Mouse (Mus musculus) heart, postnatal 0 days (tissue): ENCODE data around the gene Sdcbp2. TPM values are rescaled to one million over a fixed set of nuclear protein-coding genes. Genes with fewer than 3 reads are reported as not detected.
A peak's percentile ranks its signal among the peaks of the same experiment; 100 is the strongest.

Experiments
- ATAC-seq: fragments of 200-750 bp; cut with Nextera tagmentation; 2 replicates; pipeline ENCODE4 v1.8.0; 2017; ENCODE audit warnings: low read depth, moderate number of reproducible peaks, moderate library complexity; ENCODE audit not compliant: insufficient read depth
- DNase-seq: peaks from one replicate; pipeline ENCODE4 v3.0.0-alpha.2; 2016; ENCODE audit warnings: low spot score
- H3K27ac ChIP-seq: fragments of 300-500 bp; sonication (generic); 2 replicates; pipeline ENCODE4 v1.5.1; 2014; ENCODE audit warnings: low read depth, mild to moderate bottlenecking
- H3K27me3 ChIP-seq: fragments of 300-500 bp; sonication (generic); 2 replicates; pipeline ENCODE4 v1.6.1; 2014; ENCODE audit warnings: low read length, mixed read lengths; ENCODE audit not compliant: control insufficient read depth, insufficient read depth
- H3K36me3 ChIP-seq: fragments of 300-500 bp; sonication (generic); replicated peaks from 2 replicates; pipeline ENCODE4 v1.6.1; 2014; ENCODE audit warnings: low read length, mixed read lengths; ENCODE audit not compliant: control insufficient read depth, insufficient read depth
- H3K4me1 ChIP-seq: fragments of 300-500 bp; sonication (generic); 2 replicates; pipeline ENCODE4 v1.6.1; 2014; ENCODE audit warnings: antibody characterized with exemption; ENCODE audit not compliant: control insufficient read depth, insufficient read depth
- H3K4me2 ChIP-seq: fragments of 300-500 bp; sonication (generic); 2 replicates; pipeline ENCODE4 v1.6.1; 2014; ENCODE audit warnings: low read depth, mild to moderate bottlenecking, low read length, moderate library complexity
- H3K4me3 ChIP-seq: fragments of 300-500 bp; sonication (generic); 2 replicates; pipeline ENCODE4 v1.5.1; 2014; ENCODE audit warnings: low read depth, low read length
- H3K9ac ChIP-seq: fragments of 300-500 bp; sonication (generic); replicated peaks from 2 replicates; pipeline ENCODE4 v1.6.1; 2014; ENCODE audit warnings: low read depth, low read length, mixed read lengths
- H3K9me3 ChIP-seq: fragments of 300-500 bp; sonication (generic); replicated peaks from 2 replicates; pipeline ENCODE4 v1.6.1; 2016; ENCODE audit warnings: low read length; ENCODE audit not compliant: control insufficient read depth
- CTCF ChIP-seq: IDR thresholded peaks from 2 replicates; pipeline ENCODE4 v1.5.1; 2016; ENCODE audit warnings: antibody characterized with exemption, control low read depth, low read depth
- EP300 ChIP-seq: IDR thresholded peaks from 2 replicates; pipeline ENCODE4 v1.6.1; 2016; ENCODE audit warnings: antibody characterized with exemption, low read depth
- WGBS: fragments of 180-500 bp; shearing (Covaris S2); extraction: QIAGEN DNeasy Blood & Tissue Kit; methylation state at CpG from one replicate; pipeline ENCODE4 v1.1.7; 2014; 5-methylcytosine and 5-hydroxymethylcytosine counted together
- polyA plus RNA-seq: library from polyadenylated mRNA; unstranded; fragments of >200 nt; fragmentation: Nextera tagmentation; extraction: Ambion mirVana; gene quantifications from 2 replicates; pipeline ENCODE4 v1.2.1, GENCODE M21; 2015
- total RNA-seq: library from RNA; depleted of rRNA; stranded (reverse); fragments of >200 nt; gene quantifications from 2 replicates; pipeline ENCODE4 v1.2.3, GENCODE M21; 2014; ENCODE audit warnings: low replicate concordance

The Sdcbp2 gene
- total and polyA plus RNA-seq, 2 experiments from 2014 or later = 1.8 to 8.0 TPM

DNA sequence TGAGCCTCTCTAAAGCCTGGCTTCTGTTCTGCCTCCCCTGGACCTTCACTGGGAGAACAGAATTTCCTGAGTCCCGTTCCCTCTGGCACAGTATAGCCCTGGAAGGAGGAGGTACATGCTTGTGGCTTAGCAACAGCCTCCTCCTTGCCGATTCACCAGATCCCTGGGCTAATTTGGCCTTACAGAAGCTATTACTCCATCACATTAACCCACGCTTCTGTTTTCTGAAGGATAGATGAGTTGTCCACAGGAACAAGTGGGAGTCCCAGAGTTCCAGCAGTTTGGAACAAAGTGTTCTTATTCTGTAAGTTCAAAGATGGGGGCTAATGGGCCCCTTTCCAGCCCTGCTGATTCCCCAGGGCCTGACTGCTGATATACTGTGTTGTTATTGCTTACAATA lies 1.2 kb downstream of the Sdcbp2 start:
- TF ChIP-seq EP300 = no peak
- TF ChIP-seq CTCF = no peak
- Histone ChIP-seq H3K4me3 (no peak overlapping the region), H3K27me3 (no peaks in the 10 kb centered on the region), H3K9ac (no peak overlapping the region), H3K9me3 (no peaks in the 10 kb centered on the region), H3K4me1 (peaks cover 5% of the 10 kb centered on the region; the same call in 1 of the 2 replicates), H3K36me3 (no peaks in the 10 kb centered on the region), H3K4me2 (no peak overlapping the region), H3K27ac (no peak overlapping the region)
- ATAC-seq (no peak), DNase-seq (no peak)
- 64% methylated on average over 3 of the region's 3 CpGs for WGBS

DNA sequence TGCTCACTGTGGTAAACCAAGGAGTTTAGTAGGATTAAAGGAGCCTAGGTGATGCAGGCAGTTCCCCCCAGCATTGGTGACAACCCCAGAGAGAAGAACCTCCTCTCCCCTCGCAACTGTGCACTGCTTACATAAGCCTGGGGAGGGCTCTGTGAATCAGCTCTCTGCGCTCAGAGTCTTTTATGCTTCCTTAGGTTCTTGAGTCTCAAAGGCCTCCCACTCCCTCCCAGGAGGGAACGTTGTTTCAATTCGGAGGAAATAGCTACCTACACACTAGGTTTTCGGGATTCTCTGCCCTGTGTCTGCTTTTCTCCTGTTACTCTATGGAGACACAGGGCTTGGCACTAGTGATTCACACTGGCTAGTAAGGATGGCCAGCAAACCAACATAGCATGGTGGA lies 2.2 kb downstream of the Sdcbp2 start:
- Histone ChIP-seq H3K27me3 (no peaks in the 10 kb centered on the region), H3K4me2 (no peak overlapping the region), H3K4me3 (no peak overlapping the region), H3K4me1 (peaks cover 5% of the 10 kb centered on the region; the same call in 1 of the 2 replicates), H3K36me3 (no peaks in the 10 kb centered on the region), H3K9me3 (no peaks in the 10 kb centered on the region), H3K9ac (no peak overlapping the region), H3K27ac (no peak overlapping the region)
- 84% methylated on average over 5 of the region's 5 CpGs for WGBS
- no peak for TF ChIP-seq CTCF
- TF ChIP-seq EP300 = no peak
- DNase-seq (no peak), ATAC-seq (no peak)

DNA sequence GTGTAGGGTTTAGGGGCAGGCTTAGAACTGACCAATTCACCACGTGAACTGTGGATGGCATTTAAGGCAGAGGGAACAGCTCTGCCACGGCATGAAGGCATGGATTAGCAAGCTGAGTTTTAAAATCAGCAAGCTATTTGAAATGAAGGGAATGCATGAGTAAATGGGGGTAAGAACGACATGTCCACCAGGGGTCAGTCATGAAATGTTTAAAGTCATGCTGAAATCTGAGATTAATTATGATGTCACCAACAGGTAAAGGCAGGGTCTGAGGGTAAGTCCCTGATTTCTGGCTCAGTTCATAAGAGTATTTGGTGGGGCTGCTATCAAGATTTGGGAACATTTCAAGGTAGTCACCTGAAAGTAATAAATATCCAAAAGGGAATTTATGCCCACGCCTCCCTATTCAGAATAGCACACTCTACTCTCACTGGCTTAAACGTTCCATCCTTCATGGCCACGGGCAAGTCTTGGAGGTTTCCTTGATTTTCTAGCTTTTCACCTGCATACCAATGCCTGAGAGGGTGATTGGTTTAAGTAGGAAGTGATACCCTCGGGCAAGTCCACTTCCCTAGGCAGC lies 2.8 kb downstream of the Sdcbp2 start:
- WGBS = 28% methylated on average over 7 of the region's 7 CpGs
- H3K9me3 ChIP-seq = no peaks in the 10 kb centered on the region
- H3K36me3 ChIP-seq = no peaks in the 10 kb centered on the region
- H3K27me3 ChIP-seq = no peaks in the 10 kb centered on the region
- peak overlapping the region; percentile 70 for H3K4me2 ChIP-seq
- peak overlapping the region; percentile 75 for H3K27ac ChIP-seq
- H3K9ac ChIP-seq = peak overlapping the region; percentile 37; the same call in 1 of the 2 replicates
- no peak for ATAC-seq
- DNase-seq = peak; percentile 56
- H3K4me3 ChIP-seq = peak overlapping the region; percentile 46
- peaks cover 5% of the 10 kb centered on the region; the same call in 1 of the 2 replicates for H3K4me1 ChIP-seq
- TF ChIP-seq CTCF (peak; percentile 54), EP300 (no peak)

DNA sequence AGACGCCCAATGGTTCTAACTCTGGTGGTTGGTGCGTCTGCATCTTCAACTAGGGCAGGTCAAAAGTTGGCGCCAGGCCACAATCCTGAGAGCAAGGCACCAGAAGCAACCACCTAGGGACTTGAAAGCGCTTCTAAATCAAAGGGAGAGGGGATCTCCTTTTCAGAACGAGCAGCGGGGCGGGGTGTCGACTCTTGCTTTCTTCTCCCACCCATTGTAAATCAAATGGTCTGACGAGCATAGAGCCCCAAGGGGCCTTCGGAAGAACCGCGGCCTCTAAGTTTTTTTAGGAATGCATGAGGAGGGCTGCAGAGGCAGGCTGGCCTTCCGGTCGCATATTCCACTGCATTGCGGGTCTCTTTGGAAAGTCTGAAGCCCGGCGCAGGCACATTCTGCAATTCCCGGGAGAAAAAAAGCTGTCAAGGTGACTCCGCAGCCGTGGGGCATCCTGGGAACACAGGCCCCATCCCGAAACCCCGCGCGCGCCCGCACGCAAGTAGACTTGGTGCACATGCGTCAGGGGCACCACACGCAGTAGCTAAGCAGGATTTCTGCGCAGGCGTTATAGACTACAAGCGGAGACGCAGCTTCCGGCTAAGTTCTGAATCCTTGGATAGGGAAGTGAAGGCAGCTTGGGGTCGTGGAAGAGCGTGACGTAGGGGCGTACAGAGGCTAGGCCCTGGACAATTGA lies 3.4 kb downstream of the Sdcbp2 start:
- DNase-seq (peak; percentile 87), ATAC-seq (peak; percentile 92)
- Histone ChIP-seq H3K27me3 (no peaks in the 10 kb centered on the region), H3K9me3 (no peaks in the 10 kb centered on the region), H3K4me2 (peak overlapping the region; percentile 70), H3K4me3 (peak overlapping the region; percentile 46), H3K9ac (peak overlapping the region; percentile 37), H3K4me1 (peaks cover 5% of the 10 kb centered on the region; the same call in 1 of the 2 replicates), H3K27ac (peak overlapping the region; percentile 75), H3K36me3 (no peaks in the 10 kb centered on the region)
- 2% methylated on average over 38 of the region's 38 CpGs for WGBS
- no peak for TF ChIP-seq EP300
- no peak for TF ChIP-seq CTCF

DNA sequence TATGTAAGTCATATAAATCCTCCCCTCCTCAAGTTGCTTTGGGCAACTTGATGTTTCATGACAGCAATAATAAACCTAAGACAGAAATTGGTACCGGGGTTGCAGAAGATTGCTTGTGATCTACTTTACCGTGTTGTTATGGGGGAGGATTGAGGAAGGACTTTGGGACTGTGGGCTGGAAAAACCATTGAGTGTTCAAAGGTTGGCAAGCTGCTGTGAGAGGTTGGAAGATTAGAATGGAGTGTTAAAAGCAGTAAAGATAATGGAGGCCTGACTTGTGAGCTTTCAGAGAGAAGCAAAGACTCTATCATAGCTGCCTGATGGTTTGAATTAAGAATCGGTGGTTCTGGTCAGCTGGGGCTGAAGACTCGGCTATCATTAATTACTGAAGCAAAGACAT lies 6.8 kb downstream of the Sdcbp2 start:
- 41% methylated on average over 4 of the region's 4 CpGs for WGBS
- TF ChIP-seq EP300 (no peak), CTCF (no peak)
- DNase-seq (no peak), ATAC-seq (no peak)
- no peaks in the 10 kb centered on the region for H3K36me3 ChIP-seq
- H3K9me3 ChIP-seq = no peaks in the 10 kb centered on the region
- no peak overlapping the region for H3K4me3 ChIP-seq
- no peak overlapping the region for H3K4me2 ChIP-seq
- peaks cover 5% of the 10 kb centered on the region; the same call in 1 of the 2 replicates for H3K4me1 ChIP-seq
- no peaks in the 10 kb centered on the region for H3K27me3 ChIP-seq
- no peak overlapping the region for H3K27ac ChIP-seq
- H3K9ac ChIP-seq = no peak overlapping the region
